Mouse (Mus musculus) megakaryocyte, embryonic 14.5 days (primary cell): ENCODE results near the gene Spata31d1b. TPM values are rescaled to one million over a fixed set of nuclear protein-coding genes. Genes with fewer than 3 reads are reported as not detected.
A peak's percentile ranks its signal among the peaks of the same experiment; 100 is the strongest.

ENCODE experiments used
- H3K27me3 ChIP-seq: replicated peaks from 2 replicates; pipeline ENCODE3; 2012; ENCODE audit warnings: inconsistent platforms
- H3K36me3 ChIP-seq: replicated peaks from 2 replicates; pipeline ENCODE3; 2012; ENCODE audit warnings: low read length, inconsistent platforms, mixed read lengths
- H3K4me1 ChIP-seq: 2 replicates; pipeline ENCODE4 v1.6.1; 2012; ENCODE audit warnings: inconsistent platforms
- H3K4me3 ChIP-seq: replicated peaks from 2 replicates; pipeline ENCODE3; 2012; ENCODE audit warnings: moderate library complexity, mild to moderate bottlenecking, inconsistent platforms
- H3K9me3 ChIP-seq: 2 replicates; pipeline ENCODE4 v1.6.1; 2012; ENCODE audit warnings: inconsistent platforms
- FLI1 ChIP-seq: IDR thresholded peaks from 2 replicates; pipeline ENCODE4 v1.6.1; 2012; ENCODE audit warnings: low read length, inconsistent platforms, mixed read lengths
- GATA1 ChIP-seq: IDR thresholded peaks from 3 replicates; pipeline ENCODE4 v1.6.1; 2012; ENCODE audit warnings: mixed read lengths, low read length, inconsistent platforms, borderline replicate concordance
- polyA plus RNA-seq: library from polyadenylated mRNA; stranded (reverse); fragments of >175 nt; gene quantifications from 2 replicates; pipeline ENCODE4 v1.2.3, GENCODE M21; 2012; ENCODE audit warnings: low replicate concordance; ENCODE audit not compliant: insufficient read depth

Spata31d1b gene
- polyA plus RNA-seq, 1 experiment, result not detected

DNA sequence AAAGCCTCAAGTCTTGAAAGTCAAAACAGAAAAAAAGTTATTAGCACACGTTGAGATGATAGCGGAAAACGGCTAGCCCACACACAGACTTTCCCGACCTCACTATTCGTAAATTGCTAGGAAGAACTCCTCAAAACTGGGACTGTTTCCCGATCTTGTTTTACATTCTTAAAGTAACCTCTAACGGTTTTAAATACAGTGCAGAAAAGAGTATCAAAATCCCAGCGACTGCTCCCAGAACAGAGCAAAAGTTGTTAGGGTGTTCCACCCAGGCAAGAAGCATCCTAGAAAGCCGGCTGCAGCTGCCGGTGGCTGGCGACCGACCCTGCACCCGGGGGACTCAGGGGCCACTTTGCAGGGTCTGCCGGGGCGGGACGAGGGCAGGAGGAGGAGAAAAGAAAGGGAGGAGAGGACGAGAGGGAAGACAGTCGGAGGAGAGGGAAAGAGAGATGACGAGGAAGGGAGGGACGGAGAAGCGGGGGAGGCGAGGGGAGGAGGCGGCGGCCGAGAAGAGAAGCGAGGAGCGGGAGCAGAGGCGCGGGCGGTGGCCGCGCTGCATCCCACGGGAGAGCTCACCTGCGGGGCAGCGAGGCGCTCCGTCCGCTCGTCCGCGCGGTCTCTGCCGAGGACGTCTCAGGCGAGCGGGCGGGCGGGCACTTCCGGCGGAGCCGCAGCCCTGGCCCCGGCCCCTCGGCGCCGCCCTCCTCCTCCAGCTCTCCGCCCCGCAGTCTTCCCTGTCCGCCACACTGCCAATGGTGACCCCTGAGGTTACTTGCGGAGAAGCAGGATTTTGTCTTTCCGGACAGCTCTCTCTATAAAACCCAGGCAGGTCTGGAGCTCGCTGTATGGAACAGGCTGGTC lies 36.7 kb upstream of the Spata31d1b start, which contains the start of gene Golm1:
Golm1 (minus strand) TSS at position 661 of the 861 bp plus-strand sequence.
- no peak for TF ChIP-seq GATA1
- TF ChIP-seq FLI1, result no peak
- peaks cover 18% of the 10 kb centered on the region for H3K27me3 ChIP-seq

DNA sequence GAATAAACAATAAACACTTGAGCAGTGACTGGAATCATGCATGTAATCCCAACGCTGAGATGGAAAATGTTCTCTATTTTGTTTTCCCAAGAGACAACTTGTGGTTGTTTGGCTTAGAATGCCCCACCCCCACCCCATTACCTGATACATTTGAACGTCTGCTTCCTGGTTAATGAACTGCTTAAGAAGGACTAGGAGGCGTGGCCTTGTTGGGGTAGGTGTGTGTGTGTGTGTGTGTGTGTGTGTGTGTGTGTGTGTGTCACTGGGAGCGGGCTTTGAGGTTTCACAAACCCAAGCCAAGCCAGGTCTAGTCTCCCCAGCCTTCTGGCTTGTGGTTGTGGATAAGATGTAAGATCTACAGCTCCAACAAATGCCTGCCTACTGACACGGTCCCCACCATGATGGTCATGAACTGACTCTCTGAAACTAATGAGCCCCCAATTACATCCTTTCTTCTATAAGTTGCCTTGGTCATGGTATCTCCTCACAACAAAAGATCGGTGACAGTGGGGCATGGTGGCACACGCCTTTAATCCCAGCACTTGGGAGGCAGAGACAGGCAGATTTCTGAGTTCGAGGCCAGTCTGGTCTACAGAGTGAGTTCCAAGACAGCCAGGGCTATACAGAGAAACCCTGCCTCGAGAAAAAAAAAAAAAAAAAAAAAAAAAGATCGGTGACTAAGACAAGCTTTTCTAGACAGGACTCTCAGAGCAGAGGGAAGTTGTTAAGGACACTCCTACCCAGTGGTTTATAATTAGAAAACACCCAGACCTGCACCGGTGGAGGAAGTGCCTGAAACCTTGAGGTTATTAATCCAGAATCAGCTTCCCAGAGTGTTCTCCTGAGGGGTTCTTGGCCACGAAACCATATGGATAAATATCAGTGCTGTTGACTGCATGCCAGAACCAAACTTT lies 35.5 kb upstream of the Spata31d1b start:
- H3K4me1 ChIP-seq, result peaks cover 32% of the 10 kb centered on the region
- peaks cover 24% of the 10 kb centered on the region for H3K27me3 ChIP-seq
- no peaks in the 10 kb centered on the region for H3K36me3 ChIP-seq
- H3K9me3 ChIP-seq, result no peaks in the 10 kb centered on the region
- H3K4me3 ChIP-seq, result no peak overlapping the region
- TF ChIP-seq GATA1 (no peak), FLI1 (no peak)

More for the DNA sequence above, 36.7 kb upstream of the Spata31d1b start, which contains the start of gene Golm1:
- H3K36me3 ChIP-seq, result no peaks in the 10 kb centered on the region
- H3K4me1 ChIP-seq, result peaks cover 39% of the 10 kb centered on the region
- H3K4me3 ChIP-seq, result peak within 1 kb of the TSS; percentile 93
- no peaks in the 10 kb centered on the region for H3K9me3 ChIP-seq

DNA sequence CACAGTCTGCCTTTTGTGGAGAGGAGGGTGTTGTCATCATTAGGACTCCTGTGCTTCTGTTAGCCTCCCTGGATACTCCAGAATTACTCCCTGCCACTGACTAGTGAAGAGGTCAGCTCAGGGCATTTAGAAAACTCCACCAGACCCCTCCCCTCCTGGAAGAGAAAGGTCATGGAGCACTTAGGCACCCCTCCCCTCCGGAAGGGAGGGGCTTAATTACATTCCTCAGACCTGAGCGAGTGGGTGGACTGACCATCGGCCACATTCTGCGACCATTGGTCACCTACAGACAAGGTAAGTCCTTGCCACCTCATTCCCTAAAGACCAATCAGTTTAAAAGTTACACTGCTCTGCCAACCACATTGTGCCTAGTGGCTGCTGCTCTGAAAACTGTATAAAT lies 32.8 kb upstream of the Spata31d1b start:
- no peak overlapping the region for H3K4me3 ChIP-seq
- no peaks in the 10 kb centered on the region for H3K36me3 ChIP-seq
- no peak for TF ChIP-seq FLI1
- H3K9me3 ChIP-seq, result no peaks in the 10 kb centered on the region
- peaks cover 15% of the 10 kb centered on the region for H3K4me1 ChIP-seq
- peaks cover 37% of the 10 kb centered on the region for H3K27me3 ChIP-seq

DNA sequence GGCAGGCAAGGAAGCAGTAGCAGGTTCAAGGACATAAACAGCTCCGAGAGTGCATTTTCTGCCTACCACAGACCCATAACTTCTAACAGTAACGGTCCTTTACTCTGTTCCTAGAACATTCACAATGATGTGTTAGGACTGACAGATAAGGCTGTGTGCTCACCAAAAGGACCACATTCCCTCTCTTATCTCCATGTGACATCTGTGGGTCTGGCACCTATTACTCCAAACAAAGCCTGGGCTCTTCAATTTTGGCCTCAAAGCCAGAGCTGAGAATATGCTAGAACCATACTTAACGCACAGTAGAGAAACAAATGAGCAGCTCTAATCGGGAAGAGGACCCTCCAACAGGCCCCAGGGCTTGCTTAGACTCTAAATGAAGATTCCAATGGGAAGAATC lies 32.2 kb upstream of the Spata31d1b start:
- Histone ChIP-seq H3K4me3 (no peak overlapping the region), H3K4me1 (peaks cover 9% of the 10 kb centered on the region), H3K27me3 (peaks cover 37% of the 10 kb centered on the region), H3K9me3 (no peaks in the 10 kb centered on the region), H3K36me3 (no peaks in the 10 kb centered on the region)
- no peak for TF ChIP-seq GATA1
- no peak for TF ChIP-seq FLI1

DNA sequence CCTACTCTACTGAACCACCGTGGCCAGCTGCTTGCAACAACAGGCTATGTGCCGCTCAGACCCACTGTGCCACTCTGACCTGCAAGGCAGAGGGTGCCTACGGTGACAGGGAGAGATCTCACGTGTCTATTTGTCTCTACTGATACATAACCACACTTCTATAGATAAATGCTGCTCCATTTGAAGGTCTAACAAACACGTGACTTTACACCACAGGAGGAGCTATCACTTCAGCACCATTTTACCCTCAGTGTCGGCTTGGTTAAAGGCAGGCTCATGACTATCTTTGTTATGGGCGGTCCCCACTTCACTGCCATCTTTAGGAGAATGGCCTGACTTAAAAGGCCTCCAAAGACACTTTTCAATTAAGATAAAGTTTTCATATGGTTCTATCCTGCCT lies 29.5 kb upstream of the Spata31d1b start:
- Histone ChIP-seq H3K9me3 (no peaks in the 10 kb centered on the region), H3K4me1 (peaks cover 6% of the 10 kb centered on the region), H3K4me3 (peak overlapping the region; percentile 11), H3K27me3 (peaks cover 37% of the 10 kb centered on the region), H3K36me3 (no peaks in the 10 kb centered on the region)
- TF ChIP-seq FLI1 (no peak), GATA1 (no peak)

DNA sequence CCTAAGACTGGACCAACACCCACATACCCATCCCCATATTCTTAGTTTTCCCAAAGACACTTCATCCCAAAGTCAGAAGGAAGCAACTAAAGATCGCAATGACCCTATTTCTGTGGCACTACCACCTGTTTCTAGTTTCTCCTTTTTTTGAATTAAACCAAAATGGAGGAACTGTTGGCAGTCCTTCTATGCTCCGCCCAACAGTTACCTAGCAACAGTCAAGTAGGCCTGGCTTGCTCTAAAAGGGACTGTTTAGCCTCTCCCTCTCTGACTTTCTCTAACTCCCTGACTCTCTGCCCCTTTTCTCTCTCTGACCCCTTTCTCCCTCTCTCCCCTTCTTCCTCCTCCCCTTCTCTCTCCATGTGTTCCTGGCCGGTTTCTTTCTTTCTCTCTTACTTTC lies 26.8 kb upstream of the Spata31d1b start:
- no peaks in the 10 kb centered on the region for H3K36me3 ChIP-seq
- peaks cover 6% of the 10 kb centered on the region for H3K4me1 ChIP-seq
- H3K9me3 ChIP-seq, result no peaks in the 10 kb centered on the region
- H3K27me3 ChIP-seq, result peaks cover 30% of the 10 kb centered on the region
- H3K4me3 ChIP-seq, result no peak overlapping the region
- TF ChIP-seq FLI1 (no peak), GATA1 (no peak)

DNA sequence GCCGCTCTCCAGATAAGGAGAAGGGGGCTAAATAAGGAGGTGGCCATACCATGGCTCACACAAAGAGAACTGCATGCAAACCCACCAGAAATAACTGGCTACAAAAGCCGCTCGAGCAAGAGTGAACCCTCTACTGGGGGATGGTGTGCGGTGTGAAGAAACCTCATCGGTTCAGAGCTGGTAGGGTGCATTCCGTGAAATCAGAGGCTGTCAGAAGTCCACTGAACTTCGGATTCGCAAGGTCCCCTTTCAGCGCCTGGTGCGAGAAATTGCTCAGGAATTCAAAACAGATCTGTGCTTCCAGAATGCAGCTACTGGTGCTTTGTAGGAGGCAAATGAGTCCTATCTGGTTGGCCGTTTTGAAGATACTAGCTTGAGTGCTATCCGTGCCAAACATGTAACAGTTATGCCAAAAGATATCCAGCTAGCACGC lies 23.7 kb upstream of the Spata31d1b start:
- peaks cover 33% of the 10 kb centered on the region for H3K27me3 ChIP-seq
- H3K9me3 ChIP-seq, result peaks cover 14% of the 10 kb centered on the region
- no peak for TF ChIP-seq GATA1
- TF ChIP-seq FLI1, result no peak
- H3K4me3 ChIP-seq, result no peak overlapping the region
- H3K36me3 ChIP-seq, result no peaks in the 10 kb centered on the region
- H3K4me1 ChIP-seq, result no peaks in the 10 kb centered on the region

DNA sequence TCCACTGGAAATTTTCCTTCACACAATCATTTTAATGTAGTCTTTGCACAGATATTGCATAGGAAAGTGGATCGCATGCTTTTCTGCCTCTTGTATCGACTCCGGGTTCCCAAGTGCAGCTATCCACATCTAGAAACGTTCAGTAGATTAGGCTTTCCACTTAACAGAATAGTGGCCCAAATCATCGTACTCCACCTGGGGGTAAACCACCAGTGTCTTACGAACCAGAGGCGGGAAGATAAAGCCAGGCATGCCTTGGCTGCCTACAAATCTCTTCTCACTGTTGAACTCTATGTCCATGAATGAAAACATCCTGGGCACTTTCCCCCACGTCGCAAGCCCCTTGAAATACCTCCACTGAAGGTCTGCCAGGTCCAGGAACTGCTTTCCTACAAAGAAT lies 22.8 kb upstream of the Spata31d1b start:
- Histone ChIP-seq H3K27me3 (peaks cover 37% of the 10 kb centered on the region), H3K36me3 (no peaks in the 10 kb centered on the region), H3K4me1 (no peaks in the 10 kb centered on the region), H3K4me3 (no peak overlapping the region), H3K9me3 (peaks cover 23% of the 10 kb centered on the region)
- TF ChIP-seq GATA1 (no peak), FLI1 (no peak)

DNA sequence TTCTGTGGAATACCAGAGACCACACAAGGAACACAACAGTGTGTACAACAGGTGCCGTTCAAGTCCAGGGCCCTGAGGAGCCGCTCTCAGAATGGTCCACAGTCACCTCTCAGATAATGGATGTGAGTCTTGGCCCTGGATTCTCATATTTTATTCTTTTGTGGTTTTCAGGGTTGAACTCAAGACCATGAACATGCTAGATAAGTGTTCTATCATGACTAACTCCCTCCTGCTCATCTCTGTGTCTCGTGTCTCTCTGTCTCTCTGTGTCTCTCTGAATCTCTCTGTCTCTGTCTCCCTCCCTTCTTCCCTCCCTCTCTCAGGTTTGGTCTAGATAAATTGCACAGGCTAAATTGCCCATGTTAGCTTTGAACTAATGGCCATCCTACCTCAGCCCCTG lies 22.2 kb upstream of the Spata31d1b start:
- Histone ChIP-seq H3K36me3 (no peaks in the 10 kb centered on the region), H3K9me3 (peaks cover 28% of the 10 kb centered on the region), H3K27me3 (peaks cover 39% of the 10 kb centered on the region), H3K4me1 (no peaks in the 10 kb centered on the region), H3K4me3 (no peak overlapping the region)
- TF ChIP-seq FLI1 (no peak), GATA1 (no peak)
